Mouse (Mus musculus): ENCODE results near the gene Sppl2b.
A peak's percentile ranks its signal among the peaks of the same experiment; 100 is the strongest.

The Sppl2b gene

DNA sequence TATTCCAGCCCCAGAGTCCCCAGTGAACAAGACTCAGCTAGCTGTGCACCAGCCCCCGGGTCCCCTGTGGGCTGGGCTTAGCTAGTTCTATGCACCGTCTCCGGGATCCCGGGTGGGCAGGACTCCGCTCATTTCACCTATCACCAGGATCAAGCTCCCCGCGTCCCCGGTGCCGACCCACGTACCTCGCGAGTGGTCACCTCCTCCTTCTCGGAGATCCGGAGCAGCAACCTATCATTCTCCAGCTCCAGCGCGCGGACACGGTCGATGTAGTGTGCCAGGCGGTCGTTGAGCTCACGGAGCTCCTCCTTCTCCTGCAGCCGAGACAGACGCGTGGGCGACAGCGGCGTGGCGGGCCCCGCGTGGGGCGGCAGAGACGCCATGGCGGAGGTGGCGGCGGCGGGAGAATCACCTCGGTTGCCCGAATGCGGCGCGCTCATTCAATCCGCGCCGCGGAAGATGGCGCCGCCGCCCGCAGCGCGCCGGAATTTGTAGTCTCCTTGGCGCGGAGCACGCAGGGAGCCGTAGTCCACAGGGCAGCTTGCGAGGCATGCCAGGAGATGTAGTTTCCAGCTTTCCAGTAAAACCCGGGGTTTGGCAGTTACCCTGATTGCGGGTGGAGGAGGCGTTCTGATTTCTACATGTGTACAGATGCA is 62.8 kb downstream of the Sppl2b start, which contains the start of gene Lmnb2:
Lmnb2 (minus strand) TSS at position 467 of the 656 bp plus-strand sequence.
- peak; percentile 55 to 58 for DNase-seq (ENCODE audit: low spot score in 2 of 2)

Data from urinary bladder, adult 18-20 months (tissue).